Mouse (Mus musculus) stomach, adult 2 months (tissue): ENCODE results near the gene Usp46. TPM values are rescaled to one million over a fixed set of nuclear protein-coding genes. Genes with fewer than 3 reads are reported as not detected.

Experiments used
- polyA plus RNA-seq: library from polyadenylated mRNA; depleted of rRNA; stranded (reverse); fragments of >200 nt; gene quantifications from 2 replicates; pipeline ENCODE4 v1.2.3, GENCODE M21; 2012; rRNA removed

Usp46 gene
- polyA plus RNA-seq: 1.0 and 1.1 TPM in 2 replicates

DNA sequence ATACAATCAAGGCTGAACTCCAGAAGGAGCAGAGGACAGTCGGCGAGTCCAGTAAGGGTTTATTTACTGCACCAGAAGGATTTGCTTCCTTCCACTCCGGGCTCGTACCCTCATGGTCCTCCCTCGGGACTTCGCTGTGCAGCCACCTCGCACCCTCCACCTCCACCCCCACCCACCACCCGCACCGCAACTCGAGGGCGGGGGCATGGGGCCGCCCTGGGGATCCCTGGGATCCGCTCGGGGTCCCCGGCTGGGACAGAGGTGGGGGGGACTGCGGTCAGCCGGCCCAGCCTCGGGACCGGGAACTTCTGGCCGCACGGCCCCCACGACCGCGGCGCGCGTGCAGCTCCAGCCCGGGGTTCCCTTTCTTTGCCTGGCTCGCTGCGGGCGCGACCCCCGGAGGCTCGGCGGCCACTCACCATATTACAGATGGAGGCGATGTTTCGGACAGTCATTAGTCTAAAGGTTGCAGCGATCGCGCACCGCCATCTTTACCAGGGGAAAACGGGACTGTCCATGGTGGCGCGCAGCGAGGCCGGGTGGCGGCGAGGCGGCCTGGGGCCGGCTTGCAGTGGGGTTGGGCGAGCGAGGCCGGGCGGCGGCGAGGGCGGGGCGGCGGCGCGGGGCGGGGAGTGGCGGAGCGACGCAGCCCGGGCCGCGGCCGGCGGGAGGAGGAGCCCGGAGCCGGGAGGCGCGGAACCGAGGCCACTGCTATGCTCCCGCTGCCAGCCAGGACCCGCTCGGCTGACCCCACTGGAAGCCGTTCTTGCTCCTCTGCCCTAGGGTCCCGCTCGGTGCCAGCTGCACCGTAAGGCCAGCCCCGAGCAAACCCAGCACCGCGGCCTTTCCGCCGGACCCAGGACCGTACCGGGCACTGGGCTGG lies at the start of gene Usp46:
TSS of gene Usp46 (minus strand) at position 601 of the 883 bp plus-strand sequence.

Other genes with a start within 250 kb of the Usp46 start
- gene Rasl11b, start 126.9 kb upstream of the Usp46 start, polyA plus RNA-seq: 14.8 and 18.2 TPM in 2 replicates